Mouse (Mus musculus) cerebellum, postnatal 14 days (tissue): ENCODE results near the gene Fabp2.
"Not testable (repeated sequence)": the region's sequence is repeated elsewhere in the genome, so short reads cannot be mapped to it uniquely, and the experiment has no call there.

Experiments used
- DNase-seq, 2 experiments: peaks; one replicate each; pipeline ENCODE4 v3.0.0; 2021; ENCODE audit warnings: mixed read lengths in 2 of 2

Fabp2 gene

DNA sequence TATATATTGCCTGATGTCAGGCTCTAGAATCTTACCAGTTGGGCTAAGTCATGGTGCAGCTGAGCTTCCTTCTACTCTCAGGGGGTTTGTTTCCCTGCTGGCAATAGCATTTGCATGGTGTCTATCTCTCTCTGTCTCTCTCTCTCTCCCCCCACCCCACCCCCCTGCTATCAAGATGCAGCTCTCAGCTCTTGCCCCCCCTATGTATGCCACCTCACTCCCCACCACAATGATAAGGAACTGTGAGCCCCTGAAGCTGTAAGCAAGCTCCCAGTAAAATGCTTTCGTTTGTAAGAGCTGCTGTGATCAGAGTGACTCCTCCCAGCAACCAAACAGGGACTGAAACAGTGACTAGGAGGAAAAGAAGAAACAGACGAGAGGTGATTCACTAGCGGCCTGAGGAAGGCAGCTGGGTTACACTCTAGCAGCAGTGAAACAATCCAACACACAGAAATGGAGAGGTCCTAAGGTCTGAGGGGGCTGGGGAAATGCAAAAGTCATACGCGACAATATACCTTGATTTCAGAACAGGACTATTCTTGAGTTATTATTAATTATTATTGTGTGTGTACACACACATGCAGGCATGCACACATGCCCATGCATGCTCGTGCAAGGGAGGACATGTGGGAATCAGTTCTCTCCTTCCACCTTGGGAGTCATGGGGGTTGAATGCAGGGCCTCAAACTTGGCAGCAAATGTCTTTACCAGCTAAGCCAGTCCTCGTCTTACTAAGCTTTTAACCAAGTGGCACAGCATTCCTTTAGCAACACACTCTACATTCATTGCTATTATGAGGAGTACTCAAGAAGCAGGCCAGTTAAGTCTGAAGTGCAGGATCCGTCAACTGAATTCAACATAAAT, 25.9 kb downstream of the Fabp2 start:
- DNase-seq: no peak

DNA sequence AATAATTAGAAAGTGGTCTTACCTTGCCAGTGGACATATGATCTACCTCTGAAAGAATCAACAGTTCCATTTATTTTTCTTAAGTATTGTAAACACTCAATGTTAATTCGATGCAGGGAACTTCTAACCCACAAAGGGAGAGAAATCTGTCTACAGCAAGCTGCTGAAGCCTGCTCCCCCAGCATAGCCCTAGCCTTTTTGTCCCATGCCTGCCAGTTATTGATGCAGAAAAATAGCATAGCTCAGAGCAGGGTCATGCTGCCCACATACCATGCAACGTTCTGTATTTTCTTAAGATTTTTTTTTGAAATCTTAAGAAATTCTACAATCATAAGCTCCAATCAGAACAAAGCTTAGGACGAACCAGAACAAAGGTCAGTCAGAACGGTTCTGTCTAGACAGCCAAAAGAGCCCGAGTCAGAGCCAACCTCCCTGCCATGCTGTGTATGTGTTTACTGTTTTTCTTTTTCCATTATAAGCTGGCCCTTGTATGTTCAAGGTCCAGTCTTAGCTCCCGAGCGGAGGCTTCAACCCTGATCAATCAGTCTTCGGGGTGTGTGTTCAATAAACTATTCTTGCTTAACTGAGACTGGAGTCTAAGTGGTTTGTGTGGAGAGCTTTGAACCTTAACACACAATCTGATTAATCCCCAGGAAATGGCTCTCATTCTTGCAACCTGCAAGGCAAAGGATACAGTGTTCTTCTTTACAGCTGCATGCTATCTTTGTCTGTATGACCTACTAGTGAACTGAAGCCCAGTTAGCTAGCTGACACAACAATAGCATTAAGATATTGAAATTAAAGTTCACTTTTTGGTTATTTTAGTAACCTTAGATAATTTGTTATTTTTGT, 27.0 kb downstream of the Fabp2 start:
- DNase-seq: no peak

DNA sequence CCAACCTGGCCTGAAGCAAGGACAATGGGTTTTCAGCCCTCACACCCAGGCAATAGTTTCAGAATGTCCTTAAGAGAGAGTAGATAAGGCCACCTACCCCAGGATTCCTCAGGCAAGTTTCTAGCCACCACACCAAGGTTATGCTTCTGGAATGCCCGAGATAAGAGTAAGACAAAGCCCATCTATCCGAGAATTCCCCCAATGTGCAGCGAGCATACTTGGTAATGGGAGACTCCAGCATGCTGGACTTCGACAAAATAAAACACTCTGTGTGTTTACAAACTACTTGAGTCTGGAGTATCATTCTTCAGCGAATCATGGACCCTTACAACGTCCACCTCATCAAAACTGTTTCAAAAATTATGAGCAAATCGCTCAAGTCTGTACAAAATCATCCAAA, 28.3 kb downstream of the Fabp2 start:
- no peak for DNase-seq

DNA sequence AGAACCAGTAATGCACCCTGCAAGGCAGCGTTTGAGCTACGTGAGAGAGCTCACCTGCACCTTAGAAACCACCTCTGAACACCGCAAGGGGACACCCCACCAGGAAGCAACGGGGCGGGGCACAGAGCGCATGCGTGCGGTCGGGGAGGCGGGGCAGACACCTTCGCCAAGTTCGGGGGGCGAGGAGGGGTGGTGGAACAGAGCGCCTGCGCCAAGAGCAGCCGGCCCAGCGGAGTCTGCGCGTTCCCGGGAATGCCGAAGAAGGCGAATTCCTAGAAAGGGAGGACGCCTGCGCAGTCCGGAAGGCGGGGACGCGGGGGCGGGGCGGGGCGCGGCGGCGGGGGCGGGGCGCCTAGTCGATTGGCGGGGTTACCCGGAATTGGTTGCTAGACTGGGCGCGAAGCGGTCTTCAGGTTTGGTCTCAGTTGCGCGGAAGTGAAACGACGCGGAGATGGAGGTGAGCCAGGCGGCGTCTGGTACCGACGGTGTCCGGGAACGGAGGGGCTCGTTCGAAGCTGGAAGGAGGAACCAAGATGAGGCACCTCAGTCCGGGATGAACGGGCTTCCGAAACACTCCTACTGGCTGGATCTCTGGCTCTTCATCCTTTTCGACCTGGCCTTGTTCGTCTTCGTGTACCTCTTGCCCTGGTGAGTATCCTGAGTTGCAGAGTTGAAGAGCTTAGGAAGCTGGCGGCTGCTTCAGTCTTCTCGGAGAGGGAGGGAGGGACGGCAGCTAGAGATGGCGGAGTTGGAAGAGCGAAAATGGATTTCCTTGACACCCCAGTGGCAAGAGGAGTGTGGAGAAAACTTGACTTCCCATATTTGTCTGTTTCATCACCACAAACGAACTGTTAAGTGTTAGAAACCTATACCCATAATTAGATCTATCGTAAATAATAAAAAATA, 29.4 kb downstream of the Fabp2 start, which contains the start of gene 1810037I17Rik:
Gene 1810037I17Rik (plus strand): TSS at position 195 of the 906 bp plus-strand sequence.
- peak; percentile 98 for DNase-seq

DNA sequence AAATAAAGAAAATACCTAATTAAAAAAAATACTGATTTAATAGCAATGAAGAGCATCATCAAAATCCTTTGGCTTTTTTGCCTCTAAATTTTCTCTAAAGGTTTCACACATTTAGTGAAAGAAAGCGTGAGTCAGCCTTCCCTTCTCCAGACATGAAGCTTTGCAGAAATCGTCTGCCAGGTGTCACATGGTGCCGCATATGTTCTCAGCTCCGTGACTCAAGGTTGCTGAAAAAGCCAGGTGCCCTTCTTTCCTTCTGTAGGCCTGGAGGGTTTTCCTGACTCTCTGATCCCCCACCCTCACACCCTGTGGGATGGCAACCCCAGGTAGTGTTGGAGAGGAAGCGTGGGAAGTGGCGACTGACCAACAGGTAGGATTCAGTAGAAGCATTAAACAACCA, 34.9 kb downstream of the Fabp2 start:
- peak in 1 of 2 experiments; percentile 14 for DNase-seq

DNA sequence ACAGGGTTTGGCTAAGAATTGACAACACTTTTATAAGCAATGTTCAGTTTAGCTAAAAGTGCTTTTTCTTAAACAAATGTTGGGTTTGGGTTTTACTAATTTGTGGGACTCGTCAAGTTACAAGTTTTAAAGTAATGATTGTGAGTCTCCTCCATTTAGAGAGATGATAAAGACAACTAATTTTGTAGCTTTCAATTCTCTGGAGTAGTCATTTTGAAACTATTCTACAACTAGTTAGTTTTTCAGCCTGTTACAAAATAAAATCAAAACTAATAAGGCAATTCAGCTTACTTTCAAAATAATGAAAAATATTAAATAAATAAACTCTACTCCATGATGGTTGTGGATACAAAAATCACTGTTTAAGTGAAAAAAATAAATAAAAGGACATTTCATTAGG, 37.6 kb downstream of the Fabp2 start:
- DNase-seq: no peak

DNA sequence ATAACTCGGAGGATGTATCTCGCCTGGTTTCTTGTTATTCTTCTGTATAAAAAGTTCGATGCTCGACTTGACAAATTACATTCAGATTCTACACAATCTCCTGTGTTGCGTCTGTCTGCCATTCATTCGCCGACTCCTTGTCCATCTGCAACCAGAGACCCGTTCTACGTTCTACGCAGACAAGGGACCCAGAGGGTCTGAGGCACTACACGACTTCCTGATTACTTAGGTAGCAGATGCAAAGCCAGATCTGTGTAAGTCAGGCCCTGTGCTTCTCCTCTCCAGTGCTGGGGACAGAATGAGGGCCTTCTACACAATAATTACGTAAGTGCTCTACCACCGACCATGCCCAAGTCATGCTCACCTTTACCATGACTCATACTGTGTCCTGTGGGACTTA, 42.3 kb downstream of the Fabp2 start:
- not testable (repeated sequence) for DNase-seq

DNA sequence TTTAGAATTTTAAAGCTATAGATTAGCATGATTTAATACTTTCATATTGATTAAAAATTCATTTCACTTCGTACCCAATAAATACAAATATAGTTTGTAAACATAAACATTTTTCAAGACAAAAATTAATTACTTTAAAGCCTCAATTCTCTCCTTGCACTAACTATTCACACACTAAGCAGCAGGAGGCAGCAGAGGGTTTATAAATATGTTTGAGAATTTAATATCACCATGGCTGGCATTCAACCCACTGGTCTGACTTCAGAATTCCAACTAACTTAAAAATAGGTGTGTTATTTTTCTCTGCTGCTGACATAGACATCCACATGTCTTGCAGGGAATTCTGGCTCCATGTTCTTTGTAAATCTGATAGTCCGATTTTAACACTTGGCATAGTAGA, 44.3 kb downstream of the Fabp2 start:
- DNase-seq: peak; percentile 47 to 65

DNA sequence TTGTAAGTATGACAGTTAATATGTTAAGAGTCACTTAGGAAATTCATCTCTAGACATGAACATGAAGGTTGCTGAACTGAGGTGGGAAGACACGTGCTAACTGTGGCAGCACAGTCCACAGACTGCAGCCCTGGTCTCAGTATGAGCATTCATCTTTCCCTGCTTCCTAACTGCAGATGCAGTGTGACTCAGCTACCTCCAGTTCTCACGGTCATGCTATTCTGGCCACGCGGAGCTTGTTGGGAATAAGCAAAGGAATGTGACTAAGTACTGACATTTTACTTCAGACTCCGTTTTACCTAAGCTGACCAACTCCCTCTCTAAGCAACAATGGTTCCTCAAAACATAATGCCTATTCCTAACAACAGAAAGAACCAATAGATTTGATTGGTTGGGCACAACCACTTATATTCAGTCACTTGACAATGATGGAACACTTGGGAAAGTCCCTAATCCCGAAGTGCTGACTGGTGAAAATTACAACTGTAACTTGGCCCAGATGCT, 48.6 kb downstream of the Fabp2 start:
- no peak for DNase-seq
